Mouse (Mus musculus) thymus, adult 2 months (tissue): ENCODE measurements around the gene Hmga1. TPM values are rescaled to one million over a fixed set of nuclear protein-coding genes. Genes with fewer than 3 reads are reported as not detected.

Experiments used
- DNase-seq: peaks from one replicate; pipeline ENCODE4 v3.0.0; 2021
- H3K27ac ChIP-seq: fragments of 200-500 bp; 2 replicates; pipeline ENCODE4 v1.5.1; 2012; ENCODE audit warnings: low read length, control low read depth; ENCODE audit not compliant: control insufficient read depth, insufficient read depth
- H3K27me3 ChIP-seq: fragments of 200-500 bp; 2 replicates; pipeline ENCODE4 v1.6.1; 2012; ENCODE audit warnings: mild to moderate bottlenecking, low read length, moderate library complexity, mixed read lengths; ENCODE audit not compliant: control insufficient read depth, insufficient read depth
- H3K36me3 ChIP-seq: fragments of 200-500 bp; 2 replicates; pipeline ENCODE4 v1.6.1; 2012; ENCODE audit warnings: mild to moderate bottlenecking, low read length, moderate library complexity; ENCODE audit not compliant: control insufficient read depth, insufficient read depth
- H3K4me1 ChIP-seq: fragments of 200-500 bp; replicated peaks from 2 replicates; pipeline ENCODE4 v1.6.1; 2012; ENCODE audit warnings: low read length; ENCODE audit not compliant: control insufficient read depth, insufficient read depth
- H3K4me3 ChIP-seq: fragments of 200-500 bp; 2 replicates; pipeline ENCODE4 v1.5.1; 2012; ENCODE audit warnings: mild to moderate bottlenecking, low read length, control low read depth, moderate library complexity; ENCODE audit not compliant: control insufficient read depth, insufficient read depth
- CTCF ChIP-seq: fragments of 200-500 bp; IDR thresholded peaks from 2 replicates; pipeline ENCODE4 v1.5.1; 2012; ENCODE audit warnings: mild to moderate bottlenecking, control low read depth, low read length, moderate library complexity, borderline replicate concordance; ENCODE audit not compliant: control insufficient read depth, poor library complexity, insufficient read depth; ENCODE audit errors: extremely low read depth
- POLR2A ChIP-seq: fragments of 200-500 bp; IDR thresholded peaks from 2 replicates; pipeline ENCODE4 v1.6.1; 2012; ENCODE audit warnings: mild to moderate bottlenecking, low read length, control low read depth, moderate library complexity; ENCODE audit not compliant: control insufficient read depth, poor library complexity, insufficient read depth; ENCODE audit errors: extremely low read depth
- WGBS: fragments of 180-500 bp; shearing (Covaris S2); methylation state at CpG from one replicate; pipeline ENCODE4 v1.1.7; 2018; 5-methylcytosine and 5-hydroxymethylcytosine counted together
- polyA plus RNA-seq: library from polyadenylated mRNA; depleted of rRNA; stranded (reverse); fragments of >200 nt; gene quantifications from 2 replicates; pipeline ENCODE4 v1.2.3, GENCODE M21; 2012

Hmga1 gene
- polyA plus RNA-seq, 1 experiment, result 430 TPM

DNA sequence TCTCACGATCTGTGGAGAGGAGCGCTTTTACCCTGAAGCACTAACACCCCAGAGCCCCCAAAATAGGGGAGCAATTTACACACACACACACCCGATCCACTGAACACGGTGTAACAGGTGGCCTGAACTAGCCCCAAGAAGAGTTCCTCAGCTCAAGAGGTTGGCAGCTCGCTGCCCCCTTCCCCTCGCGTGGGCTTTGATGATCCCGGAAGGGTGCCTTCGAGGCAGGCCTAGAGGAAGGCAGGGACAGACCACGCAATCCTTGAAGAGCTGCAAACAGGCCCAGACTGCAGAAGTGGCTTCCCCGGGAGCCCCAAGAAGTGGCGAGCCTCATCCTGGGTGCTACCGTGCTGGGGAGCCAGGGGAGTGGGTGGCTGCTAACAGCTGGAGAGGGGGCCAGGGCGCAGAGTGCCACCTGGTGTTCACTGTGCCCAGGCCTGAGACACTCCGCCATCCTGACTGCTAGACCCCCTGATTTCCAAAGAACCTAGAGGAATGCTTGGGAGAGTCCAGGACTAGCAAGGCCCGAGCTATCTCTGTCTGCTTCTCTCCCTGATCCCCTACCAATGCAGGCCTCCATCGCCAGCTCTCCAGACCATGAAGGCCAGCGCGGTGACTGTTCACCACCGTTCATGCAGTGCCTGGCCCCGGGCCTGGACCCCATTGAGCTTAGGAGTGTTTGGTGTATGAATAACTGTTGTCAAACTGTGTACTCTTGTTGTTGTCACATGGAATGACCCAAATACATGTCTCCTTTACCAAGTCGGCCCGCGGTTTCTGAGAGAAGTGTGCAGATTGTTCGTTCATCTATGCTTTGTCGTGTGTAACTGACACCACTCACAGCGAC lies 42.2 kb upstream of the Hmga1 start:
- Histone ChIP-seq H3K36me3 (no peaks in the 10 kb centered on the region), H3K27me3 (peaks cover 19% of the 10 kb centered on the region), H3K4me3 (peak overlapping the region; percentile 31; the same call in 1 of the 2 replicates), H3K27ac (no peak overlapping the region), H3K4me1 (peaks cover 23% of the 10 kb centered on the region)
- 0 out of 2 replicates have a peak, but pooled peaks have one; percentile 27 for TF ChIP-seq CTCF
- no peak for TF ChIP-seq POLR2A
- no peak for DNase-seq
- WGBS, result 46% methylated on average over 27 of the region's 27 CpGs

- no peak for TF ChIP-seq CTCF
- no peak for TF ChIP-seq POLR2A
- Histone ChIP-seq H3K27ac (no peak overlapping the region), H3K4me3 (no peak overlapping the region), H3K36me3 (no peaks in the 10 kb centered on the region), H3K4me1 (peaks cover 7% of the 10 kb centered on the region), H3K27me3 (peaks cover under 1% of the 10 kb centered on the region)
- 85% methylated on average over 9 of the region's 9 CpGs for WGBS
- DNase-seq, result no peak
Observed at GRCm38 (mm10) chr17:27518296-27518695, 38.0 kb upstream of the Hmga1 start.

DNA sequence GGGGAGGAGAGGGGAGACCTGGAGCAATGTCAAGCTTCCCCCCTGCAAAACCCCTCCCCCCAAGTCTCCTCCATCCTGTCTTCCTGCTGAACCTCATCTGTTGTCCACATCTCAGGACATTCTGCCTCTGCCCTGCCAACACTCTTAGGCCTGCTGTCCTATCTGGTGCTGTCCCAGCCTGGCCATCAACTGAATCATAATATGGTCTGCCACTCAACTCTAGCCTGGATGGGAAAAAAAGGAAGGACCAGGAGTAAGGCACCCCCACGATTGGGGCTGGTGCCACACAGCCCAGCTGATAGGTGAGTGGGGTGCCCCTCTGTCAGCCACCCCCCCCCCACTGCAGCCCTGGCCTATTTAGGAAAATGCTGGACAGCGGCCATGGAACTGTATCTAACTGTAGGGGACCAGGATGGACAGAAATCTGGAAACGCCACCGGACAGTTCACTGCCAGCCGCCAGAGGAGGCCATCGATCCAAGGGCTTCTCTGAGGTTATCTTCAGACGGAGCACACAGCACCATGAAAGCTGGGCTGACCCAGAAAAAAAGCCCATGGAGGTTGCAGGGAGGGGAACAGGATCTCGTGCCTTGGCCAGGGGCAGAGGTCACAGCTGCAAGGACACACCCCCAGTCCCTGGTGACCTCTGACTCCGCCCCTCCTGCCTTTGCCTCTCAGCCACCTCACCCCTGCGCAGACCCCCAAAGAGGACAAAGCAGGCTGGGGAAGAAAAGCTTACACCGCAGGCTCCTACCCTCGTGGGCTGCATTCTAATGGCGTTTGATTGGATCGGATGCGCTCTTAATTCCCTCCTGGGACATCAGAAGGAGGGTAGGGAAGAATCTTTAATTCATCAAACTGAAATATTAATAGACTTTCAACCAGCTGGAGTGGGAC lies 37.3 kb upstream of the Hmga1 start:
- no peak for DNase-seq
- Histone ChIP-seq H3K4me1 (peaks cover under 1% of the 10 kb centered on the region), H3K4me3 (no peak overlapping the region), H3K36me3 (no peaks in the 10 kb centered on the region), H3K27me3 (no peaks in the 10 kb centered on the region), H3K27ac (no peak overlapping the region)
- TF ChIP-seq CTCF (no peak), POLR2A (no peak)
- WGBS, result 89% methylated on average over 15 of the region's 15 CpGs

- Histone ChIP-seq H3K4me3 (no peak overlapping the region), H3K27me3 (no peaks in the 10 kb centered on the region), H3K36me3 (no peaks in the 10 kb centered on the region), H3K27ac (no peak overlapping the region), H3K4me1 (no peaks in the 10 kb centered on the region)
- no peak for TF ChIP-seq POLR2A
- TF ChIP-seq CTCF, result peak; percentile 99
- WGBS, result 1% methylated on average over 27 of the region's 27 CpGs
- DNase-seq, result peak; percentile 50
Observed at GRCm38 (mm10) chr17:27520557-27520956, 35.7 kb upstream of the Hmga1 start.

DNA sequence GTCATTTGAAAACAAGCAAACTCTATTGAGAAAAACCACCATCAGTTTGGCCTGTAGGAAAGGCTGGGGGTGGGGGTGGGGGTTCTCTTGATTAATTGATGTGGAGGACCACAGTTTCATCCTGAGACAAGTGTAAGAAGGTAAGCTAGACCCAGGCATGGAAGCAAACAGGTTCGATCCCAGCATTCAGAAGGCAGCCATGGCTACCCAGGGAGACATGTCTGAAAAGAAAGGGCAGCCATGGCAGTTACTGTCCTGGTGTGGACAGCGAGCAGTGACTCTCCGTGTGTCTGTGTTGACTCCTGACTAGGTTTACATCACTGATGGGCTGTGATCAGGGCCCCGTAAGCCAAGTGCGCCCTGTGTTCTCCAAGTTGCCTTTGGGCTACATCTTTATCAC lies 35.0 kb upstream of the Hmga1 start, which contains the start of gene Grm4:
TSS of gene Grm4 (minus strand) at position 101 of the 400 bp plus-strand sequence.
- Histone ChIP-seq H3K4me3 (no peak within 1 kb of the TSS), H3K4me1 (no peaks in the 10 kb centered on the region), H3K27me3 (no peaks in the 10 kb centered on the region), H3K36me3 (no peaks in the 10 kb centered on the region), H3K27ac (no peak within 1 kb of the TSS)
- no peak for TF ChIP-seq POLR2A
- no peak for TF ChIP-seq CTCF
- whole genome bisulfite sequencing, result 92% methylated on average over 5 of the region's 5 CpGs
- DNase-seq, result no peak

GRCm38 (mm10) chr17:27523121-27523520 lies 33.2 kb upstream of the Hmga1 start:
- Histone ChIP-seq H3K27ac (no peak overlapping the region), H3K4me1 (no peaks in the 10 kb centered on the region), H3K27me3 (no peaks in the 10 kb centered on the region), H3K36me3 (no peaks in the 10 kb centered on the region), H3K4me3 (no peak overlapping the region)
- DNase-seq, result no peak
- no peak for TF ChIP-seq CTCF
- TF ChIP-seq POLR2A, result no peak
- WGBS, result 95% methylated on average over 7 of the region's 7 CpGs
